Mouse (Mus musculus) hindbrain, embryonic 14.5 days (tissue): ENCODE data around the gene Pdgfa. TPM values are rescaled to one million over a fixed set of nuclear protein-coding genes. Genes with fewer than 3 reads are reported as not detected.

Experiments used
- ATAC-seq: fragments of 200-750 bp; cut with Nextera tagmentation; 2 replicates; pipeline ENCODE4 v1.8.0; 2017; ENCODE audit warnings: moderate number of reproducible peaks, mild to moderate bottlenecking, moderate TSS enrichment, moderate library complexity; ENCODE audit not compliant: low FRiP score
- DNase-seq: peaks from one replicate; pipeline ENCODE4 v3.0.0-alpha.2; 2015; ENCODE audit warnings: low spot score
- H3K27ac ChIP-seq: fragments of 300-500 bp; sonication (generic); 2 replicates; pipeline ENCODE4 v1.5.1; 2014; ENCODE audit warnings: mild to moderate bottlenecking, moderate library complexity
- H3K27me3 ChIP-seq: fragments of 300-500 bp; sonication (generic); 2 replicates; pipeline ENCODE4 v1.6.1; 2014; ENCODE audit warnings: mild to moderate bottlenecking, low read length, mixed read lengths; ENCODE audit not compliant: control insufficient read depth, insufficient read depth
- H3K36me3 ChIP-seq: fragments of 300-500 bp; sonication (generic); replicated peaks from 2 replicates; pipeline ENCODE4 v1.6.1; 2014; ENCODE audit not compliant: control insufficient read depth, insufficient read depth
- H3K4me1 ChIP-seq: fragments of 300-500 bp; sonication (generic); replicated peaks from 2 replicates; pipeline ENCODE4 v1.6.1; 2014; ENCODE audit warnings: antibody characterized with exemption, low read length, mixed read lengths; ENCODE audit not compliant: control insufficient read depth, insufficient read depth
- H3K4me2 ChIP-seq: fragments of 300-500 bp; sonication (generic); replicated peaks from 2 replicates; pipeline ENCODE4 v1.6.1; 2014; ENCODE audit warnings: mild to moderate bottlenecking, moderate library complexity
- H3K4me3 ChIP-seq: fragments of 300-500 bp; sonication (generic); replicated peaks from 2 replicates; pipeline ENCODE4 v1.5.1; 2014; ENCODE audit warnings: mild to moderate bottlenecking, low read length
- H3K9ac ChIP-seq: fragments of 300-500 bp; sonication (generic); 2 replicates; pipeline ENCODE4 v1.6.1; 2014
- H3K9me3 ChIP-seq: fragments of 300-500 bp; sonication (generic); 2 replicates; pipeline ENCODE4 v1.6.1; 2016; ENCODE audit warnings: low read length; ENCODE audit not compliant: control insufficient read depth
- WGBS: fragments of 180-500 bp; shearing (Covaris S2); extraction: QIAGEN DNeasy Blood & Tissue Kit; methylation state at CpG from one replicate; pipeline ENCODE4 v1.1.7; 2014; 5-methylcytosine and 5-hydroxymethylcytosine counted together
- polyA plus RNA-seq: library from polyadenylated mRNA; unstranded; fragments of >200 nt; fragmentation: Nextera tagmentation; extraction: Ambion mirVana; gene quantifications from 2 replicates; pipeline ENCODE4 v1.2.1, GENCODE M21; 2014

Pdgfa gene
- polyA plus RNA-seq, 1 experiment from 2014 or later, result 24.7 TPM

- WGBS, result 69% methylated on average over 5 of the region's 5 CpGs
These were observed 50.2 kb downstream of the Pdgfa start for GRCm38 (mm10) chr5:138946931-138947330.

GRCm38 (mm10) chr5:138945011-138945410 lies 52.2 kb downstream of the Pdgfa start:
- 93% methylated on average over 3 of the region's 3 CpGs for WGBS
- H3K27me3 ChIP-seq, result no peaks in the 10 kb centered on the region
- H3K9me3 ChIP-seq, result no peaks in the 10 kb centered on the region
- H3K4me3 ChIP-seq, result no peak overlapping the region
- H3K27ac ChIP-seq, result no peak overlapping the region
- no peak overlapping the region for H3K9ac ChIP-seq
- H3K4me2 ChIP-seq, result no peak overlapping the region
- H3K4me1 ChIP-seq, result peaks cover 15% of the 10 kb centered on the region
- no peak for DNase-seq
- H3K36me3 ChIP-seq, result no peaks in the 10 kb centered on the region
- ATAC-seq, result no peak

More at GRCm38 (mm10) chr5:138946931-138947330, 50.2 kb downstream of the Pdgfa start:
- no peak for ATAC-seq
- Histone ChIP-seq H3K27ac (peak overlapping the region; percentile 52), H3K9me3 (no peaks in the 10 kb centered on the region), H3K27me3 (no peaks in the 10 kb centered on the region), H3K9ac (no peak overlapping the region), H3K36me3 (no peaks in the 10 kb centered on the region), H3K4me1 (peaks cover 15% of the 10 kb centered on the region), H3K4me2 (no peak overlapping the region), H3K4me3 (no peak overlapping the region)
- no peak for DNase-seq

- DNase-seq (no peak), ATAC-seq (no peak)
- Histone ChIP-seq H3K4me3 (no peak overlapping the region), H3K4me1 (peaks cover 15% of the 10 kb centered on the region), H3K27me3 (no peaks in the 10 kb centered on the region), H3K4me2 (no peak overlapping the region), H3K9me3 (no peaks in the 10 kb centered on the region), H3K9ac (no peak overlapping the region), H3K36me3 (no peaks in the 10 kb centered on the region), H3K27ac (no peak overlapping the region)
- WGBS, result 88% methylated on average over 7 of the region's 7 CpGs
These were observed 52.6 kb downstream of the Pdgfa start for GRCm38 (mm10) chr5:138944551-138944950.

DNA sequence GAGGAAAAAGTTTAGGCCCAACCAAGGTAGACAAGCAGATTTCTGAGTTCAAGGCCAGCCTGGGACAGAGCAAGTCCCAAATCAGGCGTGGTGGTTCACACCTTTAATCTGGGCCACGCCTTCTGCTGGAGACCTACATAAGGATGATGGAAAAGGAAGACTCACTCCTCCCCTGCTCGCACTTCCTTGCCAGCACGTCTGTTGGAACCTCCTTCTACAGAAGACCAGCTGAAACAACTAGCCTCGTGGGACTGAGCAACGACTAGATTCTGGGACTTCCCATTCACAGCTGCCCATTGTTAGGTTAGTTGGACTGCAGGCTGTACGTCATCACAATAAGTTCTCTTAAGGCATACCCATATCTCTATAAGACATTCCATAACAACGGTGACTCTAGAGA lies 55.3 kb downstream of the Pdgfa start:
- H3K27me3 ChIP-seq, result no peaks in the 10 kb centered on the region
- no peak overlapping the region for H3K27ac ChIP-seq
- 74% methylated on average over 8 of the region's 8 CpGs for WGBS
- H3K9me3 ChIP-seq, result no peaks in the 10 kb centered on the region
- no peak for DNase-seq
- ATAC-seq, result no peak
- H3K4me2 ChIP-seq, result no peak overlapping the region
- no peak overlapping the region for H3K9ac ChIP-seq
- no peaks in the 10 kb centered on the region for H3K4me1 ChIP-seq
- no peak overlapping the region for H3K4me3 ChIP-seq
- H3K36me3 ChIP-seq, result no peaks in the 10 kb centered on the region

DNA sequence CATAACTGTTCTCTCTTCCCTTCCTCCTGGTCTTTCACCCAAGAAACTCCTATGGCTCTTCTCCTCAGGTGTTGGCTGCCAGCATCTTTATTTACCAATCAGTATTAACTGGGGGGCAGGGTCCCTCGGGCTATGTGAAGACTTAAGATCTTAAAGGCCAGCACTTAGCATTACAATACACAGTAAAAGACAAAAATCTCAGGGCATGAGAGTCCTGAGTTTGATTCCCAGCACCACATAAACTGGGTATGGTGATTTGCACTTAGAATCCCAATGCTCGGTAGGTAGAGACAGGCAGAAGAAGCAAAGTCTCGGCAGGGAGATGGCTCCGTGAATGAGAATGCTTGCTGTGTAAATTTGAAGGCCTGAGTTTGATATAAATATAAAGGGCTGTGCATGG lies 56.6 kb downstream of the Pdgfa start:
- Histone ChIP-seq H3K4me1 (no peaks in the 10 kb centered on the region), H3K9ac (no peak overlapping the region), H3K9me3 (no peaks in the 10 kb centered on the region), H3K4me3 (no peak overlapping the region), H3K27ac (no peak overlapping the region), H3K4me2 (no peak overlapping the region), H3K27me3 (no peaks in the 10 kb centered on the region), H3K36me3 (no peaks in the 10 kb centered on the region)
- WGBS, result 87% methylated on average over 4 of the region's 4 CpGs
- ATAC-seq (no peak), DNase-seq (no peak)

- Histone ChIP-seq H3K4me3 (no peak overlapping the region), H3K36me3 (no peaks in the 10 kb centered on the region), H3K9ac (no peak overlapping the region), H3K9me3 (no peaks in the 10 kb centered on the region), H3K27me3 (no peaks in the 10 kb centered on the region), H3K4me2 (no peak overlapping the region), H3K4me1 (peaks cover 8% of the 10 kb centered on the region), H3K27ac (no peak overlapping the region)
- ATAC-seq (no peak), DNase-seq (no peak)
- 79% methylated on average over 3 of the region's 3 CpGs for WGBS
These were observed 58.5 kb downstream of the Pdgfa start for GRCm38 (mm10) chr5:138938572-138939163.

DNA sequence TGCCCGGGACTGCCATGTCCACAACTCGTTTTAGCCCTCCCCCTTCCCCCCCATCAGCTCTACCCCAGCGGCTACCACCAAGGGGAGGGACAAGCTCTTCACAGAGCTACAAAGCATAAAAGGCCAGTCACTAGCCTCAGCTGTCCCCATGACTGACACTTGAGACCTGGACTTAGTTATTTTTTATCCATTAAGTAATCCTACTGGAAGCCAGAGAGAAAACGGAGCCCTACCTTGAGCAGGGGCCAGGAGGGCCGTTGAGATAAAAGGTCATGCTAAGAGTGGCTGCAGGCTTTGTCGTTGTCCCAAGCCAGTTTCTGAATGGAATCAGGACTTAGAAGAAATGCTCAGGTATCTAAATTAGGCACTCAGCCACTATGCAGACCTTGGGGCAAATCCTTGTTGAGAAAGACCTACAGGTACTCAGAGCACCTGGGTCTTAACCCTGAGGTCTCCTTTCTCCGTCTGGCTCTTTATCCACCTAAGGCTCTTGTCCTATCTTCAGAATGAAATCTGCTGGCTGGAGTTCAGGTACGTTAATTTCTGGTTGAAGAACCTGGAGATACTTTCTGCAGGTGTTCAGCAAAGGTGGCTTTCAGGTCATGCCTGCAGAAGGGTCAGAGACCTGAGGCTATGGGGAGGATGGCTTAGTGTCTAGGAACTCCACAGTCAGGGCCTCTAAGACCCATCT lies 60.6 kb downstream of the Pdgfa start:
- H3K4me3 ChIP-seq, result no peak overlapping the region

GRCm38 (mm10) chr5:138934540-138934939 lies 62.6 kb downstream of the Pdgfa start:
- Histone ChIP-seq H3K4me3 (no peak overlapping the region), H3K9ac (no peak overlapping the region), H3K9me3 (no peaks in the 10 kb centered on the region), H3K4me2 (no peak overlapping the region), H3K27ac (no peak overlapping the region), H3K27me3 (no peaks in the 10 kb centered on the region), H3K4me1 (peaks cover 25% of the 10 kb centered on the region), H3K36me3 (no peaks in the 10 kb centered on the region)
- 17% methylated on average over 6 of the region's 6 CpGs for WGBS
- DNase-seq (no peak), ATAC-seq (peak; percentile 43; the same call in 1 of the 2 replicates)

More for the DNA sequence above, 60.6 kb downstream of the Pdgfa start:
- ATAC-seq (no peak), DNase-seq (no peak)
- Histone ChIP-seq H3K9ac (no peak overlapping the region), H3K9me3 (no peaks in the 10 kb centered on the region), H3K27me3 (no peaks in the 10 kb centered on the region), H3K4me2 (no peak overlapping the region), H3K4me1 (peaks cover 22% of the 10 kb centered on the region), H3K27ac (no peak overlapping the region), H3K36me3 (no peaks in the 10 kb centered on the region)
- 89% methylated on average over 8 of the region's 8 CpGs for WGBS

DNA sequence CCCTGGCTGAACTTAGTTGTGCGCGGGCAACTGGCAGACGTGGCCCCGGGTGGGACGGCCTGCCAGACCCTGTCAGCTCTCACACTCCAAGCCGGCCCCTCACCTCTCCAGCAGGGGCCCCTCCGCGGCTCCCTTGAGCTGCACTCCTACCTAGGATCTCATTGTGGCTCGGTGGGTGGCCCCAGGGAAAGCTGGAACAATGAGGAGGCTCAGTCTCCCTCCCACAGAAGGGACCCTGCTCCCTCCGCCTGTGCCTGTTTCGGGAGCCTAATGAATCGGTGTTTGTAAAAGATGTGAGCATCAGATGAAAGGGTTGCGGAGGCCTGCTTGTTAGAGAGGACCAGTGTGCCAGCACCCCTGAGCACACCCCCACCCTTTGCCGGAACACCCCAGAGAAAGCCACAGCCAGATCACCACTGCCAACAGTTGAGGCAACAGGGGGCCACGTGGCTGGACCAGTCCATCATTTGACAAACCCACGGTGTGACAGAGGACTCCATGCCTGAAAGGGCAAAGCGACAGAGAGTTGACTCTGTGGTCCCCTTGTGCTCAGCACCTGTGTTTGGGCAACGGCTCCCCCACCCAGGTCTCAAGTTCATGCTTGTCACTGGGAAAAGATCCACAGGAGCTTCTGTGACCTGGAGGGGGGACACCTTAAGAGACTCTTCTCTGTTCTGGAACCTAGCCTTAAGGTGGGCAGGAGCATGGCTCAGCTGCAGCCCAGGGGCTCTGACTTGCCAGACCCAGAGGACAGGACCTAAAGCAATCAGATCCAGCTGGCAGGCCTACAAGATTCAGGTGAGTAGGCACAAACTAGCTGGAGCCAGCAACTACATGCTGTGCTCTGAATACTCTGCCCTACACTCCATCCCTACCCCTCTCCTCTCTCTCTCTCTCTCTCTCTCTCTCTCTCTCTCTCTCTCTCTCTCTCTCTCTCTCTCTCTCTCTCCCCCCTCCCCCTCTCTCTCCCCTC lies 64.4 kb downstream of the Pdgfa start:
- H3K36me3 ChIP-seq, result no peaks in the 10 kb centered on the region
- no peak overlapping the region for H3K4me2 ChIP-seq
- H3K4me1 ChIP-seq, result peaks cover 25% of the 10 kb centered on the region
- 10% methylated on average over 18 of the region's 18 CpGs for WGBS
- DNase-seq, result no peak
- ATAC-seq, result no peak
- H3K9me3 ChIP-seq, result no peaks in the 10 kb centered on the region
- H3K9ac ChIP-seq, result no peak overlapping the region
- H3K27ac ChIP-seq, result no peak overlapping the region
- H3K27me3 ChIP-seq, result no peaks in the 10 kb centered on the region
- no peak overlapping the region for H3K4me3 ChIP-seq
